Mouse (Mus musculus): ENCODE data around the gene Rnf166. TPM values are rescaled to one million over a fixed set of nuclear protein-coding genes. Genes with fewer than 3 reads are reported as not detected.

The Rnf166 gene
- polyA plus RNA-seq, 1 experiment from 2014 or later = 30.4 TPM

- no peak overlapping the region for H3K9ac ChIP-seq (ENCODE audit: low read depth, low read length)
- no peaks in the 10 kb centered on the region for H3K27me3 ChIP-seq (replicated peaks; ENCODE audit: control insufficient read depth, insufficient read depth, low read length)
- no peaks in the 10 kb centered on the region for H3K9me3 ChIP-seq (ENCODE audit: control insufficient read depth, low read length)
- ATAC-seq = no peak
- peaks cover 10% of the 10 kb centered on the region for H3K4me1 ChIP-seq (ENCODE audit: control insufficient read depth, insufficient read depth, low read length)
- WGBS = 76% methylated on average over 9 of the region's 9 CpGs
- no peak overlapping the region for H3K4me3 ChIP-seq (ENCODE audit: low read length)
- peaks cover 10% of the 10 kb centered on the region; the same call in 1 of the 2 replicates for H3K36me3 ChIP-seq (ENCODE audit: control insufficient read depth, insufficient read depth, low read length)
- H3K4me2 ChIP-seq (ENCODE audit: low read depth, low read length) = no peak overlapping the region
- H3K27ac ChIP-seq (ENCODE audit: low read length) = no peak overlapping the region
These were observed 49.7 kb downstream of the Rnf166 start for GRCm38 (mm10) chr8:122426145-122426544.

GRCm38 (mm10) chr8:122423659-122424058 lies 52.2 kb downstream of the Rnf166 start:
- no peak for ATAC-seq
- Histone ChIP-seq H3K4me2 (ENCODE audit: low read depth, low read length) (no peak overlapping the region), H3K4me3 (ENCODE audit: low read length) (no peak overlapping the region), H3K27ac (ENCODE audit: low read length) (no peak overlapping the region), H3K9ac (ENCODE audit: low read depth, low read length) (no peak overlapping the region), H3K4me1 (ENCODE audit: control insufficient read depth, insufficient read depth, low read length) (peaks cover 9% of the 10 kb centered on the region), H3K9me3 (ENCODE audit: control insufficient read depth, low read length) (no peaks in the 10 kb centered on the region), H3K36me3 (ENCODE audit: control insufficient read depth, insufficient read depth, low read length) (peaks cover 10% of the 10 kb centered on the region; the same call in 1 of the 2 replicates), H3K27me3 (replicated peaks; ENCODE audit: control insufficient read depth, insufficient read depth, low read length) (no peaks in the 10 kb centered on the region)
- WGBS = 46% methylated on average over 5 of the region's 5 CpGs

- Histone ChIP-seq H3K27me3 (replicated peaks; ENCODE audit: control insufficient read depth, insufficient read depth, low read length) (no peaks in the 10 kb centered on the region), H3K9ac (ENCODE audit: low read depth, low read length) (no peak overlapping the region), H3K27ac (ENCODE audit: low read length) (no peak overlapping the region), H3K36me3 (ENCODE audit: control insufficient read depth, insufficient read depth, low read length) (peaks cover 10% of the 10 kb centered on the region; the same call in 1 of the 2 replicates), H3K9me3 (ENCODE audit: control insufficient read depth, low read length) (no peaks in the 10 kb centered on the region), H3K4me1 (ENCODE audit: control insufficient read depth, insufficient read depth, low read length) (peaks cover 9% of the 10 kb centered on the region), H3K4me3 (ENCODE audit: low read length) (no peak overlapping the region), H3K4me2 (ENCODE audit: low read depth, low read length) (no peak overlapping the region)
- no peak for ATAC-seq
- 84% methylated on average over 24 of the region's 24 CpGs for WGBS
These were observed 52.6 kb downstream of the Rnf166 start for GRCm38 (mm10) chr8:122423217-122423616.

GRCm38 (mm10) chr8:122421376-122422070 lies 54.3 kb downstream of the Rnf166 start, which contains the start of gene Il17c:
TSS of gene Il17c (plus strand) at chr8:122422020.
- WGBS = 64% methylated on average over 14 of the region's 14 CpGs
- H3K27ac ChIP-seq (ENCODE audit: low read length) = peak within 1 kb of the TSS; percentile 54; the same call in 1 of the 2 replicates
- no peak within 1 kb of the TSS for H3K4me3 ChIP-seq (ENCODE audit: low read length)
- no peaks in the 10 kb centered on the region for H3K9me3 ChIP-seq (ENCODE audit: control insufficient read depth, low read length)
- H3K27me3 ChIP-seq (replicated peaks; ENCODE audit: control insufficient read depth, insufficient read depth, low read length) = no peaks in the 10 kb centered on the region
- no peak within 1 kb of the TSS for H3K9ac ChIP-seq (ENCODE audit: low read depth, low read length)
- H3K36me3 ChIP-seq (ENCODE audit: control insufficient read depth, insufficient read depth, low read length) = peaks cover 6% of the 10 kb centered on the region; the same call in 1 of the 2 replicates
- H3K4me2 ChIP-seq (ENCODE audit: low read depth, low read length) = no peak within 1 kb of the TSS
- peak; percentile 91 for ATAC-seq
- H3K4me1 ChIP-seq (ENCODE audit: control insufficient read depth, insufficient read depth, low read length) = peaks cover 9% of the 10 kb centered on the region

GRCm38 (mm10) chr8:122419881-122420555 lies 55.8 kb downstream of the Rnf166 start:
- ATAC-seq = no peak
- H3K27me3 ChIP-seq (replicated peaks; ENCODE audit: control insufficient read depth, insufficient read depth, low read length) = no peaks in the 10 kb centered on the region
- H3K4me3 ChIP-seq (ENCODE audit: low read length) = no peak overlapping the region
- H3K4me2 ChIP-seq (ENCODE audit: low read depth, low read length) = no peak overlapping the region
- 70% methylated on average over 9 of the region's 9 CpGs for WGBS
- H3K9me3 ChIP-seq (ENCODE audit: control insufficient read depth, low read length) = no peaks in the 10 kb centered on the region
- no peak overlapping the region for H3K9ac ChIP-seq (ENCODE audit: low read depth, low read length)
- H3K36me3 ChIP-seq (ENCODE audit: control insufficient read depth, insufficient read depth, low read length) = peaks cover 4% of the 10 kb centered on the region; the same call in 1 of the 2 replicates
- no peak overlapping the region for H3K27ac ChIP-seq (ENCODE audit: low read length)
- H3K4me1 ChIP-seq (ENCODE audit: control insufficient read depth, insufficient read depth, low read length) = peaks cover 9% of the 10 kb centered on the region

Small RNA genes within 50 kb of the gene (microRNA-seq; reads per million reads assigned to microRNA genes)
- gene Gm24366 = not detected

Other genes with a start within 250 kb of the Rnf166 start
- gene Zfpm1, start 193.9 kb downstream of the Rnf166 start, polyA plus RNA-seq (2015; fragmentation: Nextera tagmentation; extraction: Ambion mirVana) = 2.6 and 2.7 TPM in 2 replicates
- not detected in 2 replicates for gene Trhr2, start 115.3 kb downstream of the Rnf166 start, polyA plus RNA-seq (2015; fragmentation: Nextera tagmentation; extraction: Ambion mirVana)
- 40.5 and 43.1 TPM in 2 replicates for gene Zc3h18, start 99.5 kb downstream of the Rnf166 start, polyA plus RNA-seq (2015; fragmentation: Nextera tagmentation; extraction: Ambion mirVana)
- not detected in 2 replicates for gene Il17c, start 54.0 kb downstream of the Rnf166 start, polyA plus RNA-seq (2015; fragmentation: Nextera tagmentation; extraction: Ambion mirVana)
- gene Cyba, start 43.1 kb downstream of the Rnf166 start, polyA plus RNA-seq (2015; fragmentation: Nextera tagmentation; extraction: Ambion mirVana) = 338 and 349 TPM in 2 replicates
- gene Mvd, start 32.6 kb downstream of the Rnf166 start, polyA plus RNA-seq (2015; fragmentation: Nextera tagmentation; extraction: Ambion mirVana) = 80.4 and 81.7 TPM in 2 replicates
- gene Snai3, start 15.3 kb downstream of the Rnf166 start, polyA plus RNA-seq (2015; fragmentation: Nextera tagmentation; extraction: Ambion mirVana) = 0.73 and 0.83 TPM in 2 replicates
- 37.9 and 43.6 TPM in 2 replicates for gene Ctu2, start 79 bp upstream of the Rnf166 start, polyA plus RNA-seq (2015; fragmentation: Nextera tagmentation; extraction: Ambion mirVana)
- gene Piezo1, start 75.3 kb upstream of the Rnf166 start, polyA plus RNA-seq (2015; fragmentation: Nextera tagmentation; extraction: Ambion mirVana) = 9.8 and 11.3 TPM in 2 replicates
- 36.2 and 40.0 TPM in 2 replicates for gene Cdt1, start 92.0 kb upstream of the Rnf166 start, polyA plus RNA-seq (2015; fragmentation: Nextera tagmentation; extraction: Ambion mirVana)
- 736 and 778 TPM in 2 replicates for gene Aprt, start 100.8 kb upstream of the Rnf166 start, polyA plus RNA-seq (2015; fragmentation: Nextera tagmentation; extraction: Ambion mirVana)
- 22.4 and 27.4 TPM in 2 replicates for gene Galns, start 135.4 kb upstream of the Rnf166 start, polyA plus RNA-seq (2015; fragmentation: Nextera tagmentation; extraction: Ambion mirVana)
- 76.7 and 86.4 TPM in 2 replicates for gene Trappc2l, start 135.6 kb upstream of the Rnf166 start, polyA plus RNA-seq (2015; fragmentation: Nextera tagmentation; extraction: Ambion mirVana)
- 0.23 TPM in 1 of 2 replicates, not detected in the other for gene Pabpn1l, start 146.7 kb upstream of the Rnf166 start, polyA plus RNA-seq (2015; fragmentation: Nextera tagmentation; extraction: Ambion mirVana)
- gene Cbfa2t3, start 223.0 kb upstream of the Rnf166 start, polyA plus RNA-seq (2015; fragmentation: Nextera tagmentation; extraction: Ambion mirVana) = 4.1 and 5.2 TPM in 2 replicates